Mouse (Mus musculus): Measurements from ENCODE around the gene Osm.

Osm gene

GRCm38 (mm10) chr11:4236546-4237067 is 387 bp downstream of the Osm start:
- intact Hi-C loops (cut with DNase I) = no loop called here

DNA sequence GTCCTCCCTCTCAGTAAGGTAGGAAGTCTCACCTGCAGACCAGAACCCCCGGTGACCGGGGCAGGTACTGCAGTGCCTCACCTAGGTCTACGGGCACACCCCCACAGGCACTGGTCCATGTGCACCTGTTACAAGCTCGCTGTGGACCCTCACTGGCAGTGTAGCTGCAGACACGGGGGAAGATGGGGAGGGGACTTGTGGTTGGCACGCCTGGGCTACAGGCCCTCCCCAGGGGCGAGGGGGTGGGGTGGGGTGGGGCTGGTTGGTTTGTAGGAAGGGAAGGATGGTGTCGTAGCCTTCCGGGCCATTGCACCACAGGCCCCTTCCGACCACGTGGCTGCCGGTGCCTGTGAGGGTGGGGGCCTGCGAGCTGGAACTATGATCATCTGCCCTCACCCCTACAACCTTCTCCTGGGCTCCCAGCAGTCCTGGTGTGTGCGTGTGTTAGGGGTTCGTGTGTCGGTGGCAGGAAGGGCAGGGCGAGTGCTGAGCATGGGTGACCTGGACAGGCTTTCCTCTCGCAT is 1.2 kb downstream of the Osm start:
- intact Hi-C loops (cut with DNase I) = no loop called here

DNA sequence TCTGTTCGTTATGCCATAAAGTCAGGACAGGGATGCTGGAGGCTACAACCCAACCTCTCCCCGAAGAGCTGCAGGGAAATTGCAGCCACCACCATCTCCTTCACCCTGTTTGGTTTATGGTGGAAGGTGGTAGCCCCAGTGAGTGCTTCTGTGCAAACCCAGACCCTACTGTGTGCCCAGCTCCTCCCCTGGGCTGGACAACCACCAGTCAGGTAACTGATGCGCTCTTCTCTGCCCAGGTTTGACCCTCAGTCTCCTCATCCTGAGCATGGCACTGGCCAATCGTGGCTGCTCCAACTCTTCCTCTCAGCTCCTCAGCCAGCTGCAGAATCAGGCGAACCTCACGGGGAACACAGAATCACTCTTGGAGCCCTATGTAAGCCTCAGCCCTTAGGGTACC is 1.9 kb downstream of the Osm start:
- intact Hi-C loops (cut with DNase I) = no loop called here

DNA sequence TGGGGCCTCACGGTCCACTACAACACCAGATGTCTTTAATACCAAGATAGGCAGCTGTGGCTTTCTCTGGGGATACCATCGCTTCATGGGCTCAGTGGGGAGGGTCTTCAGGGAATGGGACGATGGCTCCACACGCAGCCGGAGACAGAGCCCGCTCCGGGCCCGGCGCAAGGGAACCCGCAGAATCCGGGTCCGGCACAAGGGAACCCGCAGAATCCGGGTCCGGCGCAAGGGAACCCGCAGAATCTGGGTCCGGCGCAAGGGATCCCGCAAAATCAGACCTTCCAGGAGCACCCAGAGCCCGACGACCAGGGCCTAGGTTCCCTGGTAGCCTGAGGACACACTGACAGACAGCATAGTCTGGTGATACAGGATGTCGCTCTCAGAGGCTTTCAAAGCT is 3.5 kb downstream of the Osm start:
- intact Hi-C loops (cut with DNase I) = no loop called here

DNA sequence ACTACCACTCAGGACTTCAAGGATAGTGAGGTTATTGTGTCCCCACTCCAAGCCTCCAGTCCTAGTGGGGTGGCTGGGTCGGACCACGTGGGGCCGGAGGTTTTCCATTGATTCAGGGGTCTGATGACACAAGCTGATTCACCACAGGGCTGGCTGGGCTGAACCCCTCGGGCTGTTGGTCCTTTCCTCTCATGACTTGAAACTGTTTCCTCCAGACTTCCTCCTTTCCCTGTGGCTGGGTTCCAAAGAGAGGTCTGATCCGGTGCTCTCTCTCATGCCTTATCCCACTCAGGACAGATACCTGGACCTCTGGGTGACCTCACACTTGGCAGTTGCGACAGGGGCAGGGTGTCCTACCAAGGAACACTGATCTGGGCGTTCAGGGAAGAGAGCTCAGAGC is 3.9 kb downstream of the Osm start:
- intact Hi-C loops (cut with DNase I) = no loop called here

- intact Hi-C loops (cut with DNase I) = no loop called here
Observed at GRCm38 (mm10) chr11:4241180-4241579, 5.0 kb downstream of the Osm start.

DNA sequence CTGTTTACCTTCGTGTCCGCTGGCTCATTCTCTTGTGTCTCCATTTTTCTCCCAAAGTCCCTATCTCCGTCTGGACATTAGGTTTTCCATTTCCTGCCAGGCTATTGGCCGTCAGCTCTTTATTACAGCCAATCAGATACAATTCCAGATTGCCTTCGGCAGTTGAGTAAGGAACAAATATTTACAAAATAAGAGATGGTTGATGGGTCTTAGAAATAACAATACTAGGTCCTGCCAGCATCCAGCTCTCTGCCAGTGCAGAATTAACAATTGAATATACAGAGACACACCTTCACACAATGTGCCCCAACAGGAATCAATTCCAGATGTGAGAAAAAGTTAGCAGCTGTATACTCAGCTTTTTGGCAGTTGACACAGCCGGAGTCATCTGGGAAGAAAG is 9.9 kb downstream of the Osm start:
- intact Hi-C loops (cut with DNase I) = no loop called here

GRCm38 (mm10) chr11:4246623-4247022 is 10.4 kb downstream of the Osm start:
- intact Hi-C loops (cut with DNase I) = no loop called here

DNA sequence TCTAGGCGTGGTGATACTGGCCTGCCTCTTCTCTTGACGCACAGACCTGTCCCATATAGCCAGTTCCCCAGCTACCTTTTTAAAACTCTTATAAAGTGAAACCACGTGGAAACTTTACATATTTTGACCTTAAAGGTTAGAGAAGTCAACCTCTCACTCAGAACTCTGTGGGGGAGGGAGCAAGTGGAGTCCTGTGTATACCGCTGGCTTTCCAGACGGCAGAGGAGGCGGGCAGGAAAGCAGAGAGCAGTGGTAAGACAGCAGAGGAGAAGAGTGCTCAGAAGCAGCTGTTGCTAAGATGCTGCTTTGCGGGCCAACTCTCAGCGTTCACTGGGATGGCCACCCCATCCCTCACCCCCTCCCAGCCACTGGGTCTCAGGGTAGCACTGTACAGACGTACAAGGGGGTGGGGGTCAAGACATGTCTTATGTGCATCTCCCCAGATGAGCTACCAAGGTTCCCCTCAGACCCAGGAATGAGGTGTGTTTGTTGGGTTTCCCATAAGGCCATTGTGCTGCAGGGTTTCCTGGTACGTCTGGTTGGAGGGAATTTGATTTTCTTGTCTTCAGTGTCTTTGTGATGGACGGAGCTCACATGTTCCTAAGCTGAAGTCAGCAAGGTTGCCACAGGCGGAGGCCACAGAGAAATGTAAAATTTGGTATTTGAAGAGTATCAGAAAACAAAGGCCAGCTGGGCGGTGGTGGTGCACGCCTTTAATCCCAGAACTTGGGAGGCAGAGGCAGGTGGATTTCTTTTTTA is 11.2 kb downstream of the Osm start:
- intact Hi-C loops (cut with DNase I) = no loop called here

- intact Hi-C loops (cut with DNase I) = no loop called here
Observed at GRCm38 (mm10) chr11:4249151-4249550, 12.9 kb downstream of the Osm start.

DNA sequence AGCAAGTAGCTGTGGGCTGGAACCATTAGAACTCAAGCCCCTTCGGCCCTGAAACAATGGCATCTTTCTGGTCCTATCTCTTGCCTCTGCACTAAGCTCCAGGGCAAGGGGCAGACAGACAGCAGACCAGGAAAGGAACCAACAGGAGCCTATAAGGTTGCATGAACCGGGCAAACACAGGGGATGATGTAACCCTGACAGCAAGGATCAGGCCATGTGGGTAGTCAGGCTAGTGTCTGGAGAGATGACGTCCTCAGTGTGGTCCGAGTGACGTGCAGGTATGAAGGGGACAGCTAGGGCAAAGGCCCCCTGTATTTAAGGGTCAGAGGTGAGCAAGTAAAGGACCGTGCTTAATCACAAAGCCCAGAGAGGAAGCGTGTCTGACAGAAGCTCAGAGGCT is 14.1 kb downstream of the Osm start:
- intact Hi-C loops (cut with DNase I) = no loop called here

GRCm38 (mm10) chr11:4251376-4251775 is 15.2 kb downstream of the Osm start:
- intact Hi-C loops (cut with DNase I) = no loop called here

DNA sequence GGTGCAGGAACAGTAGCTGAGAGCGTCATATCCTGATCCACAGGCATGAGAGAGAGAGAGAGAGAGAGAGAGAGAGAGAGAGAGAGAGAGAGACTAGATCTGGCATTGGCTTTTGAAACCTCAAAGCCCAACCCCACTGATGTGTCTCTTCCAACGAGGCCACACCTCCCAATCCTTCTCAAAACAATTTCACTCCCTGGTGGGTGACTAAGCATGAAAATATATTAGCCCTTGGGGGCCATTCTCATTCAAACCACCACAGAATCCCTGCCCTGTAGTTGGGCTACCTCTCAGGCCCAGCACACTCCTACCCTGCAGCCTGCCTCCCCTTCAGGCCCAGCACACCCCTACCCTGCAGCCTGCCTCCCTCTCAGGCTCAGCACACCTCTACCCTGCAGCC is 16.7 kb downstream of the Osm start:
- intact Hi-C loops (cut with DNase I) = no loop called here

- intact Hi-C loops (cut with DNase I) = no loop called here
Observed at GRCm38 (mm10) chr11:4256846-4257607, 20.8 kb downstream of the Osm start, which contains the start of gene Lif. Lif (plus strand) TSS chr11:4257557.

GRCm38 (mm10) chr11:4257756-4258155 is 21.5 kb downstream of the Osm start:
- intact Hi-C loops (cut with DNase I) = loop anchor here (1.0 kb wide), 2 partner anchors 37 to 165 kb away; no protein-coding TSS in a partner anchor

DNA sequence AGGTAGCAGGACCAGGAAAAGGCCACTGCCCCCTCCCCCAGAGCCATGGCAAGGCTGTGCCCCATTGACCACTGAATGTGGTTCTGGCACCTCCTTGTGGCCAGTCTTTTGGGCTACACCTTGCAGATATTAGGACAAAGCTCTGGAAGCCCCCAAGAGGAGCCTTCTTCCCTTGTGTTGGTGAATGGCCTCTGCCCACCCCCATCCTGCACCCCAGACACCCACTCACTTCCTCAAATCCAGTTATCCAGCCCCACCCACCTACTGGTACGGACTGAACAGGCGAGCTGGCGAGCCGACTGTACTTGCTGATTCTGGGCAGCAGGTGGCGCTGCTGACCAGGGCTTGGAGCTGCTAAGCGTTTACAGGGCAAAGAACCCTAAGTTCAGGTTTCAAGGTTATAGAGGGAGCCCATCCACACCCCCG is 22.4 kb downstream of the Osm start:
- intact Hi-C loops (cut with DNase I) = loop anchor here (1.0 kb wide), 2 partner anchors 38 to 164 kb away; no protein-coding TSS in a partner anchor

DNA sequence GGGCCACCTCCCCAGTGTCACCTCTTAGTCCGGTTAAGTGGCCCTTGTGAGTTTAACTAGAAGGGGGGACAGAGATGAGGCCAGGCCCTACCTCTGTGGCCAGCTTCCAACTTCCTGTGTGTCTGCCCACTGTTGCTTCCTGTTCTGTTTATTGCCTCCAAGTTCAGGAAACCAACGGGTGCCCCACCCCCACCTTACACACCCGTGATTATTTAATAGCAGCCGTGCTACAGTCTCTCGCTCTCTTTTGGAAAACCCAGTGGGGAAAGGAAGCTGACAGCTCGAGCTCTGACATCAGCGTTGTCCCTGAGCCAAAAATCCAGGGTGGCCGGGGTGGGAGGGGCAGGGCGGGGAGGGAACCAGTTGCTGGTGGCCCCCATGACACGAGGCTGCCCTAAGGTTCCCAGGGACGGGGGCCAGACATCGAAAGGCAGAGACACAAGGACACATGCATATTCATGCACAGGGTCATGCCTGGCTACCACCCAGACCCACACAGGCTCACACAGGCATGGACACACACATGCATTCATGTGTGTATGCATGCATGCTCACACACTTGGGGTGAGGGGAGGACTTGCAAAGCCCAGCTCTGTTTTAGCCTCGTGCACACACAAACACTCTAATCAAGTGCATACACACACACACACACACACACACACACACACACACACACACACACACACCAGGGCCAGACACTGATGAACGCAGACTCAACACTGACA is 24.4 kb downstream of the Osm start:
- intact Hi-C loops (cut with DNase I) = no loop called here

DNA sequence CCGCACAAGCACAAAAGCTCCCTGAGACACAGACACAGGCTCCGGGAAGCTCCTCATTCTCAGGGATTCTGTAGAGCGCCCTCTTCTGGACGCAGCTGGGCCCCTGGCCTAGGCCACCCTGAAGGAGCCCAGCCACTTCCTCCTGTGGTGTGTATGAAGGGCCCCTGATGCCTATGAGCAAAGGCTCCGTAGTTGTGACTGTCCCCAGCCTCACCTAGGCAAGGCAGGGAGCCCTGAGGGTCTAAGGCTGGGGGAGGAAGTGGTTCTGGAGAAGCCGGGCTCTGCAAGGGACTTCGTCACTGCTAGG is 24.9 kb downstream of the Osm start:
- intact Hi-C loops (cut with DNase I) = no loop called here

GRCm38 (mm10) chr11:4261969-4262368 is 25.7 kb downstream of the Osm start:
- intact Hi-C loops (cut with DNase I) = no loop called here

DNA sequence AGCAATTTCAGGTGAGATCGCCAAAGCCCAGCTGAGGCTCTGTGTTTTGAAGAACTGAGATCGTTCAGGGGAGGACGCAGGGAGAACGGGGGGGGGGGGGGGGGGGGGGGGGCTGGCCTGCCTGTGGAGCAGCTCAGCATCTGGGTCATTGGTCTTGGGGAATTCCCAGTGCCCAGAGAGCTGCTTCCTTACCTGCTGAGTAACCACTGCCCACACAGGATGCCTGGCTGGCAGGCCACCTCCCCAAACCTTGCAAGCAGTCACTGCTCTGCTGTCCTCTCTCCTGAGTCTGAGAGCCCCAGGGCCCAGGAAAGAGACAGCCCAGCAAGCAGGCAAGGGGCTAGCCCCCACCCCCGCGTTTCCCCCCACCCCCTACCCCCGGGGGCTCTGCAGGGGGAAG is 26.6 kb downstream of the Osm start:
- intact Hi-C loops (cut with DNase I) = no loop called here

DNA sequence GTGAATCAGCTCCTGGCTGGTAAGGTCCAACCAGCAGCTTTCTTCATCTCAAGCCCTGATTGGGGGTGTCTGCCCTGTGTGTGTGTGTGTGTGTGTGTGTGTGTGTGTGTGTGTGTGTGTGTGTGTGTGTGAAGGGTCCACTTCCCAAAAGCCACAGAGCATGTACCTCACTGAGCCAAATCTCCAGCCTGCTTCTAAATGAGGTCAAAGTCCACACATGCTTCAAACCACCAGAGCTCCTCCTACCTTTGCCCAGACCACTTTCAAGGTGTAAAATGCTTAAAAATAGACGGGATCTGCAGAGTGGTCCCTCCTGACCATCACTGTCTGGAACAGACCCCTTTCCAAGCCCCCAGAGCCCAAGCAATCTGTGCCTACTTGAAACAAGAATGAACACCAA is 27.1 kb downstream of the Osm start:
- intact Hi-C loops (cut with DNase I) = no loop called here

- intact Hi-C loops (cut with DNase I) = no loop called here
Observed at GRCm38 (mm10) chr11:4264066-4264465, 27.8 kb downstream of the Osm start.
